Mouse (Mus musculus) heart, embryonic 11.5 days (tissue): ENCODE measurements around the gene Pold3. TPM values are rescaled to one million over a fixed set of nuclear protein-coding genes. Genes with fewer than 3 reads are reported as not detected.
"Not testable (repeated sequence)": the region's sequence is repeated elsewhere in the genome, so short reads cannot be mapped to it uniquely, and the experiment has no call there.

ENCODE experiments used
- ATAC-seq: fragments of 200-750 bp; cut with Nextera tagmentation; replicated peaks from 2 replicates; pipeline ENCODE4 v1.8.0; 2017; ENCODE audit warnings: moderate library complexity; ENCODE audit not compliant: insufficient number of reproducible peaks, low FRiP score, low TSS enrichment
- H3K27ac ChIP-seq: fragments of 300-500 bp; sonication (generic); 2 replicates; pipeline ENCODE4 v1.5.1; 2014; ENCODE audit warnings: mild to moderate bottlenecking, low read depth, low read length
- H3K27me3 ChIP-seq: fragments of 300-500 bp; sonication (generic); 2 replicates; pipeline ENCODE4 v1.6.1; 2014; ENCODE audit warnings: mild to moderate bottlenecking, low read length, mixed read lengths; ENCODE audit not compliant: control insufficient read depth, insufficient read depth
- H3K36me3 ChIP-seq: fragments of 300-500 bp; sonication (generic); 2 replicates; pipeline ENCODE4 v1.6.1; 2014; ENCODE audit warnings: mild to moderate bottlenecking, low read length, moderate library complexity, mixed read lengths; ENCODE audit not compliant: control insufficient read depth, insufficient read depth
- H3K4me1 ChIP-seq: fragments of 300-500 bp; sonication (generic); 2 replicates; pipeline ENCODE4 v1.6.1; 2014; ENCODE audit warnings: low read length; ENCODE audit not compliant: control insufficient read depth, insufficient read depth
- H3K4me2 ChIP-seq: fragments of 300-500 bp; sonication (generic); 2 replicates; pipeline ENCODE4 v1.6.1; 2014; ENCODE audit warnings: mild to moderate bottlenecking, moderate library complexity
- H3K4me3 ChIP-seq: fragments of 300-500 bp; sonication (generic); 2 replicates; pipeline ENCODE4 v1.5.1; 2014; ENCODE audit warnings: low read depth, low read length
- H3K9ac ChIP-seq: fragments of 300-500 bp; sonication (generic); 2 replicates; pipeline ENCODE4 v1.6.1; 2014; ENCODE audit warnings: mild to moderate bottlenecking, low read depth, low read length, moderate library complexity
- H3K9me3 ChIP-seq: fragments of 300-500 bp; sonication (generic); replicated peaks from 2 replicates; pipeline ENCODE4 v1.6.1; 2016; ENCODE audit warnings: low read length; ENCODE audit not compliant: control insufficient read depth
- WGBS: fragments of 180-500 bp; shearing (Covaris S2); extraction: QIAGEN DNeasy Blood & Tissue Kit; methylation state at CpG from one replicate; pipeline ENCODE4 v1.1.7; 2014; ENCODE audit not compliant: insufficient replicate concordance; 5-methylcytosine and 5-hydroxymethylcytosine counted together
- polyA plus RNA-seq: library from polyadenylated mRNA; unstranded; fragments of >200 nt; fragmentation: Nextera tagmentation; extraction: Ambion mirVana; gene quantifications from 2 replicates; pipeline ENCODE4 v1.2.1, GENCODE M21; 2014

Pold3 gene
- polyA plus RNA-seq, 1 experiment from 2014 or later = 50.6 TPM

DNA sequence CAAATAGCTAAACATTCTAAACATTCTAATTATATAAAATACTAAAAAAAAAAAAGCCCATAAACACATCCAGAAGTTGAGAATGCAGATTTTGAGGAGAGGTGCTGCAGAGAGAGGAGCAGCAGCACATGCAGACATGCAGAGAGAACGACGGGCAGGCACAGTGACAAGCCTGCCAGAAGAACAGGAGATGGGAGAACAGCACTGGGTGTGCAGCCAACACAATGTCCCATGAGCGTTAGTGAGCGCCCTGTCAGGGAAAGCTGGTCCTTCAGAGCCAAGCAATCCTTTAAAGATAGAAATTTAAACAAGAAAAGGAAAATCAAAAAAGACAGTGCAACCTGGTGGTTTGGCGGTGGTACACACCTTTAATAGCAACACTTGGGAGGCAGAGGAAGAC lies 34.5 kb downstream of the Pold3 start:
- WGBS = 92% methylated on average over 5 of the region's 5 CpGs

DNA sequence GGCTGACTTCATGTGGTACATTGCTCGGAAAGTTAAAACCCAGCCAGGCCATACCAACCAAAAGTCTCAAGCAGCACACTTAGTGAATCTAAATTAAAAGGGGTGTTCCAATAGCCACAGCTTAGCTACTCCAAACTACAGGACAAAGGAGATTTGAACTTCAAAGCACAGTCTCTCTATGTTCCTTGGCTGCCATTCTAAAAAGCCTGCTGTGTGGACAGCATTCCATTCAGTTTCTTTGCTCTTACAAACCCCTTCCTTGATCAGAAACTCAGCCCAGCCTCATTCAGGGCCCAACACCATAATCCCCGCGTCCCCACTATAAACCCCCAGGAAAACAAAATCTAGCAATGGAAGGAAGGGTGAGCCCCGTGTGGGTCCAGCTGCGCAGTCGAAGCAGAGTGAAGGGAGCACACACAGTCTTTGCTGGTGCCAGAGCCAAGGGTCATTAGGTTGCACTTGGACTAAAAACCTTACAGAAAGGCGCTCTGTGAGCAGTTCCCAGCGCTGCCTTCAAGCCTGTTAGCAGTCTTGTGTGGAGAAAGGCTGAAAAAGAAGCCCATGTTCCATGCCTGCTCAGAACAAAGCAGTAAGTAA lies 35.1 kb downstream of the Pold3 start:
- no peak for ATAC-seq
- Histone ChIP-seq H3K9ac (no peak overlapping the region), H3K27me3 (no peaks in the 10 kb centered on the region), H3K27ac (no peak overlapping the region), H3K4me2 (no peak overlapping the region), H3K4me1 (no peaks in the 10 kb centered on the region), H3K4me3 (no peak overlapping the region), H3K36me3 (peaks cover 34% of the 10 kb centered on the region), H3K9me3 (no peaks in the 10 kb centered on the region)
- 93% methylated on average over 8 of the region's 8 CpGs for WGBS

More for the DNA sequence above, 34.5 kb downstream of the Pold3 start:
- ATAC-seq = no peak
- H3K36me3 ChIP-seq = peaks cover 34% of the 10 kb centered on the region
- H3K4me3 ChIP-seq = no peak overlapping the region
- no peak overlapping the region for H3K4me2 ChIP-seq
- no peaks in the 10 kb centered on the region for H3K4me1 ChIP-seq
- no peak overlapping the region for H3K27ac ChIP-seq
- H3K9ac ChIP-seq = no peak overlapping the region
- H3K27me3 ChIP-seq = no peaks in the 10 kb centered on the region
- no peaks in the 10 kb centered on the region for H3K9me3 ChIP-seq

DNA sequence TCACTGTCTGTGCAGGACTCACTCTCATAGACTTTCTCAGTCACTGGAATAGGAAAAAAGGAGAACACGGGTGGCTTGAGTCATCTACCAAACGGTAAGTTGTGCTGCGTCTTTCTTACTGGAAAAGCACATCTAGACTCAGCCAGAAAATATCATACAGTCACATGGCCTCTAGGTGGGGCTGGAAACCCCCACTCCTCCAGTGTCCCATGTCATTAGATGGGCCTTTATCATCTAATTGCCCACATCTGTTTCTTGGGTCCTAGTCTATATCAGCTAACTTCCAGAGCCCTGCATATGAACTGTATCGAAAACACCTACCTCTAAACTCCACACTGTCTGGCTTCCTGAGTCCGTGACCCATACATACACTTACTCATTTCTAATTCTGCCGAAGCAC lies 37.6 kb downstream of the Pold3 start:
- no peak overlapping the region for H3K4me3 ChIP-seq
- no peak overlapping the region for H3K27ac ChIP-seq
- no peak overlapping the region for H3K4me2 ChIP-seq
- 90% methylated on average over 6 of the region's 6 CpGs for WGBS
- H3K9me3 ChIP-seq = no peaks in the 10 kb centered on the region
- H3K27me3 ChIP-seq = no peaks in the 10 kb centered on the region
- ATAC-seq = no peak
- peaks cover 24% of the 10 kb centered on the region for H3K36me3 ChIP-seq
- no peak overlapping the region for H3K9ac ChIP-seq
- H3K4me1 ChIP-seq = peaks cover 6% of the 10 kb centered on the region; the same call in 1 of the 2 replicates

DNA sequence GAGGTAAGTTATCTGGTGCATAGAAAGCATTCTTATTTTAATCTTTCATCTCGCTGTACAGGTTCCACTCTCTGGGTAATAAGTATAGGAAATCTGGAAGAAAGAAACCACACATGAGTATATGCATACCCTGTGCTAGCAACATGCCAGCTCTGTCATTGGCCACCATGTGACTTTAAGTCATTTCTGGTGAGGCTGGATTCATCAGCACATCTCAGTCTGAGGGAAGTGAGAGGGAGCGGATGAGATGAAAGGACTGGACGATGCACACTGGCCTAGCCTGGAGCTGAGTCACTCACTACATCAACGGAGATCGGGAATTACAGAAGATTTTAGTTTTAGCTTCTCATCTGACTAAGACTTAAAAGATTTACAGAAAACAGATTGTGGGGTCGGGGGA lies 38.5 kb downstream of the Pold3 start:
- H3K27ac ChIP-seq = no peak overlapping the region
- H3K9ac ChIP-seq = no peak overlapping the region
- H3K4me1 ChIP-seq = peaks cover 6% of the 10 kb centered on the region; the same call in 1 of the 2 replicates
- WGBS = 88% methylated on average over 6 of the region's 6 CpGs
- no peaks in the 10 kb centered on the region for H3K27me3 ChIP-seq
- no peak for ATAC-seq
- H3K9me3 ChIP-seq = no peaks in the 10 kb centered on the region
- no peak overlapping the region for H3K4me2 ChIP-seq
- peaks cover 24% of the 10 kb centered on the region for H3K36me3 ChIP-seq
- H3K4me3 ChIP-seq = no peak overlapping the region

DNA sequence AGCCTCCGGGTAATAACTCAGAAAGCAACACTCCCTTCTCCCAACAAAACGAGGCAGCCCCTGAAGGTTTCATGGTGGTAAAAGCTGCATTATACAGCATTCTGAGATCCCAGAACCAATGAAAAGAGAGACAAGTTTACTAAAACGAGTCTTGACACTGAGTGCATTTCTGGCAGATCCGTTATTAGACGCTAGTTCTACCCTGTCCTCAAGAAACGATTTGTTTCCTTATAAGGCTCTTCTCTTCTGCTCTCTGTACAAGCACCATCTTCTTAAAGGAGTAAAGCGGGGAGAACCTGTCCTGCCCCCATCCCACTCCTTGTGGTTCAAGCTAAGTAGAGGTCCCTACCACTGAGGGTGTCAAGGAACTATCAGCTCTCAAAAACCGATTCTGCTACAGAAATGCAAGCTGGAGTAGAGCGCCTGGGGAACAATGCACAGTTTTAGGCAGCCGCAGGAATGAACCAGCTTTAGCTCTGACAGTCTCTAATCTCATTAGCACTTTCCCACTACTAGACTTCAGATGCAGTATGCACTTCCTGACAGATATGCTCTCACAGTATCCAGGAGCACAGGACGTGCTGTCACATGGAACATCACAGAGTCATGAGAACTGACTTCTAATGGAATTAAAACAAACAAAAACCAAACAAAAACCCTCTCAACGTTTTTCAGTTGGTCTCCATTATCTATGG lies 41.1 kb downstream of the Pold3 start:
- no peak for ATAC-seq
- H3K27ac ChIP-seq = 0 out of 2 replicates have a peak overlapping the region, but pooled peaks have one; percentile 11
- no peaks in the 10 kb centered on the region for H3K9me3 ChIP-seq
- H3K36me3 ChIP-seq = peaks cover 10% of the 10 kb centered on the region; the same call in 1 of the 2 replicates
- H3K27me3 ChIP-seq = no peaks in the 10 kb centered on the region
- no peak overlapping the region for H3K4me2 ChIP-seq
- 56% methylated on average over 12 of the region's 12 CpGs for WGBS
- no peak overlapping the region for H3K4me3 ChIP-seq
- peaks cover 6% of the 10 kb centered on the region; the same call in 1 of the 2 replicates for H3K4me1 ChIP-seq
- no peak overlapping the region; the same call in 1 of the 2 replicates for H3K9ac ChIP-seq

DNA sequence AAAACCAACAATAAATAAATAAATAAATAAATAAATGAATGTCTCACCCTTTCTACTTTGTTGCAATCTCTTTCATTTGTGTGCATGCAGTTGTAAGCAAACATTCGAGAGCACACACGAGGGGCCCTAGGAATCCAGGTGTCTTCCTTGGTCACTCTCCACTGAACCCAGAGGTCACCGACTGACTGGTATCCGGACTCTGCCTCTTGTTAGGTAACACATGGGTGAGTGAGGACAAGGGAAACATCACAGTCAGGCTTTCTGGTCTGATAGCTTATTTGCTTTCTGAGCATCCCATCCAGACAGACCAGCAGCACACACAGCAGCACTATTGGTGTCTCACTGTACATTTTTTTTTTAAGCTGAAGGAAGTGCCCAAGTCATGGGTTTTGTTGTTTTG lies 44.3 kb downstream of the Pold3 start:
- 70% methylated on average over 4 of the region's 4 CpGs for WGBS
- Histone ChIP-seq H3K36me3 (no peaks in the 10 kb centered on the region), H3K9me3 (no peaks in the 10 kb centered on the region), H3K9ac (no peak overlapping the region), H3K27ac (no peak overlapping the region), H3K4me3 (no peak overlapping the region), H3K27me3 (no peaks in the 10 kb centered on the region), H3K4me1 (peaks cover 6% of the 10 kb centered on the region; the same call in 1 of the 2 replicates), H3K4me2 (no peak overlapping the region)
- no peak for ATAC-seq

DNA sequence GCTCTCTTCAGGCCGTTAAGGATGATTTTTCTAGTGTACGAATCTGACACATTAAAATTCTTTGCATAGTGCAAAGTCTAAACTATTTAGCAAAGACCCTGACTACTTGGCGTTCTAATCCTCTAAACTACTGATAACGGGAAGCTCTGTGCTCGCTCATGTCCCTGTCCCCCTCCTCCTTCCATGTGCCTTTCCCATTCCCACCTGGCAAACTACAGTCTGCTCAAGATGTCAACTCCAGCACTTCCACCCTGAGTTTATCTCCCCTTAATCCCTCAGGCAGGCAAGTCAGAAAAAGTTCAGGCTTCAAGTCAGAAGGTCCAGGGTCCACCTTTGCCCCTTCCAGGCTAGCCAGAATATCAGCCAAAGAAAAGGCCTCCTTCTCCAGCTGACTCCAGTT lies 45.1 kb downstream of the Pold3 start:
- WGBS = 49% methylated on average over 5 of the region's 5 CpGs
- H3K36me3 ChIP-seq = no peaks in the 10 kb centered on the region
- peaks cover 6% of the 10 kb centered on the region; the same call in 1 of the 2 replicates for H3K4me1 ChIP-seq
- H3K4me2 ChIP-seq = no peak overlapping the region
- no peak overlapping the region for H3K4me3 ChIP-seq
- no peak for ATAC-seq
- H3K9me3 ChIP-seq = no peaks in the 10 kb centered on the region
- no peaks in the 10 kb centered on the region for H3K27me3 ChIP-seq
- no peak overlapping the region for H3K9ac ChIP-seq
- H3K27ac ChIP-seq = no peak overlapping the region

DNA sequence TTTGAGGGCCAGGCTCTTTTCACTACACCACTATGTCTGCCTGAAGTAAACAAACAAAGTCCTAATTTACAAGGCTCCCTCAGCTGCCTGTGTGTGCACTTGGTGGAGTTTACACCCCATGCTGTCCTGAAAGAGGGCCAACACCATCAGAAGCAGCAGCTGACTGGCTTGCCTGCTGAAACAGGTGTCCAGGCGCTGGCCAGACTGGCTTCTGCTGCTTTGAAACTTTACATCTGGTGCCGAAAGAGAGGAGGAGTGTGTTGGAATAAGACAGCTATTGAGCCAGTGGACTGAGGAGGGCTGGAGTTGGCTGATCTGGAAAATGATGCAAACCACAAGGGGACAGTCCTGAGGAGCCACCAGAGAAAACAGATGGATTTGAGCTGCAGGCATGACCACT lies 47.4 kb downstream of the Pold3 start:
- Histone ChIP-seq H3K27me3 (no peaks in the 10 kb centered on the region), H3K9ac (no peak overlapping the region), H3K27ac (no peak overlapping the region), H3K4me1 (no peaks in the 10 kb centered on the region), H3K4me3 (no peak overlapping the region), H3K36me3 (no peaks in the 10 kb centered on the region), H3K4me2 (no peak overlapping the region), H3K9me3 (no peaks in the 10 kb centered on the region)
- no peak for ATAC-seq
- 78% methylated on average over 2 of the region's 2 CpGs for WGBS

DNA sequence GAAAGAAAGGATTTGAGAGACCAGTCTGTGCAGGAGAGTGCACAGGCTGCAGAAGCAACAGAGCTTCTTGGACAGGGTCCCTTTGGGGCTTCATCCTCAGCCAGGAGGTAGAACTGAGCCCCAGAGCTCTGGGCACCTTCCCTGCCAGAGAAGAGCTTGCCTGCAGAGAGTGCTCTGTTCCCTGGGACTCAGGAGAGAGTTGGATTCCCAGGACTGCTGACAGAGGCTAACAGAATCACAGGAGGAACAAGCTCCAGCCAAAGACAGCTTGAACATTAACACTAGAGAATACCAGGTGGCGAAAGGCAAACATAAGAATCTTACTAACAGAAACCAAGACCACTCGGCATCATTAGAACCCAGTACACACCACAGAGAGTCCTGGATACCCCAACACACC lies 68.4 kb downstream of the Pold3 start:
- not testable (repeated sequence) for H3K27me3 ChIP-seq, H3K4me3 ChIP-seq, H3K4me1 ChIP-seq, H3K9me3 ChIP-seq, H3K9ac ChIP-seq, H3K36me3 ChIP-seq, H3K27ac ChIP-seq, H3K4me2 ChIP-seq, ATAC-seq
- 76% methylated on average over 2 of the region's 2 CpGs for WGBS
